Mouse (Mus musculus) 3T3-L1 (cell line): ENCODE measurements around the gene Spryd3.

ENCODE experiments used
- DNase-seq: peaks from one replicate; pipeline ENCODE4 v3.0.0-alpha.2; 2015; ENCODE audit warnings: low read depth, low spot score

Gene Spryd3

GRCm38 (mm10) chr15:102072963-102073558 lies 63.0 kb downstream of the Spryd3 start:
- no peak for DNase-seq

GRCm38 (mm10) chr15:102070476-102071467 lies 65.3 kb downstream of the Spryd3 start:
- no peak for DNase-seq
